In genomic region chr1:132364388-132364787, GRCm38 (mm10) we compare ENCODE assay signal across 12 mouse cellular contexts. TPM values are rescaled to one million over a fixed set of nuclear protein-coding genes. Genes with fewer than 3 reads are reported as not detected.
DNase-seq lines count a peak whose midpoint lies in the region; ATAC-seq lines count a peak whose summit lies in the region.
"Had no signal": no experiment of that assay in that cellular context is flagged by ENCODE, and none has a peak within 500 bp of the region (broad histone marks: within the 10 kb centered on the region; RNA-seq: fewer than 3 reads in every experiment).

No protein-coding gene starts in this region.

- peak; percentile 19 to 59 for DNase-seq in cerebellum, postnatal 25 days
- no peak for DNase-seq in cerebellum, adult 11 months
- DNase-seq in layer of hippocampus, adult 9-11 months: peak; percentile 72
- DNase-seq in layer of hippocampus, postnatal 10 days (ENCODE audit: low spot score in 2 of 2): no peak
- DNase-seq in MN1 (ENCODE audit: low spot score): peak; percentile 40
- no peak for DNase-seq in liver, embryonic 13.5 days
- no peak for DNase-seq in embryo, embryonic 10 days (ENCODE audit: low spot score)
- no peak for DNase-seq in frontal cortex, postnatal 10 days (ENCODE audit: low spot score in 2 of 2)
- DNase-seq: lung, postnatal 14 days had no signal

- H3K4me2 ChIP-seq in liver, embryonic 13.5 days: peak overlapping the region; percentile 85
- H3K4me2 ChIP-seq: hindbrain, embryonic 13.5 days; midbrain, embryonic 15.5 days had no signal

- peaks cover 85% of the 10 kb centered on the region for H3K36me3 ChIP-seq in liver, embryonic 13.5 days

- H3K27ac ChIP-seq in liver, embryonic 13.5 days: peak overlapping the region; percentile 99
- H3K27ac ChIP-seq: heart, adult 2 months; hindbrain, embryonic 13.5 days; midbrain, embryonic 15.5 days had no signal

- 86% methylated on average over 3 of the region's 3 CpGs for WGBS in liver, embryonic 13.5 days (ENCODE audit: insufficient replicate concordance)

- no peaks in the 10 kb centered on the region for H3K9me3 ChIP-seq in liver, embryonic 13.5 days (replicated peaks)
- H3K9me3 ChIP-seq: hindbrain, embryonic 13.5 days; midbrain, embryonic 15.5 days had no signal

- H3K4me3 ChIP-seq in liver, embryonic 13.5 days (replicated peaks): peak overlapping the region; percentile 89
- H3K4me3 ChIP-seq: heart, adult 2 months; hindbrain, embryonic 13.5 days; midbrain, embryonic 15.5 days had no signal

- H3K27me3 ChIP-seq in liver, embryonic 13.5 days: no peaks in the 10 kb centered on the region
- H3K27me3 ChIP-seq: hindbrain, embryonic 13.5 days; midbrain, embryonic 15.5 days had no signal

- peaks cover 90% of the 10 kb centered on the region for H3K4me1 ChIP-seq in liver, embryonic 13.5 days (replicated peaks)

- peak overlapping the region; percentile 94 for H3K9ac ChIP-seq in liver, embryonic 13.5 days
- H3K9ac ChIP-seq: hindbrain, embryonic 13.5 days; midbrain, embryonic 15.5 days had no signal

- ATAC-seq in liver, embryonic 13.5 days (ENCODE audit: low read depth): no peak
- ATAC-seq: midbrain, embryonic 15.5 days had no signal

RNA-seq across cellular contexts. Expression of gene Tmcc2, which starts 26.7 kb away (rescaled TPM):
- 100 to 1,000 TPM; 171 to 181 TPM for total RNA-seq in layer of hippocampus, postnatal 10 days (2021)
- polyA plus RNA-seq in liver, embryonic 13.5 days (2015; fragmentation: Nextera tagmentation; extraction: Ambion mirVana): 456 and 511 TPM in 2 replicates

RNA-seq across cellular contexts. Expression of gene Nuak2, which starts 48.5 kb away (rescaled TPM):
- total RNA-seq in layer of hippocampus, postnatal 10 days (2021): 1 to 10 TPM; 3.1 TPM
- 1.6 and 1.8 TPM in 2 replicates for polyA plus RNA-seq in liver, embryonic 13.5 days (2015; fragmentation: Nextera tagmentation; extraction: Ambion mirVana)

RNA-seq across cellular contexts. Expression of gene Dstyk, which starts 53.0 kb away (rescaled TPM):
- 10 to 100 TPM; 31.0 to 34.9 TPM for total RNA-seq in layer of hippocampus, postnatal 10 days (2021)
- 3.7 and 3.8 TPM in 2 replicates for polyA plus RNA-seq in liver, embryonic 13.5 days (2015; fragmentation: Nextera tagmentation; extraction: Ambion mirVana)

Comparison
In these comparisons a context has a peak if more than half of its experiments do, and no peak if none do; other contexts are left out.
1. DNase-seq: peak in cerebellum, postnatal 25 days (2 of 2), layer of hippocampus, adult 9-11 months (single experiment) and MN1 (single experiment); none in cerebellum, adult 11 months (single experiment), layer of hippocampus, postnatal 10 days (0 of 2), liver, embryonic 13.5 days (single experiment), embryo, embryonic 10 days (single experiment) and frontal cortex, postnatal 10 days (0 of 2).